21 mouse cellular contexts compared by ENCODE assay signal in the genomic region with DNA sequence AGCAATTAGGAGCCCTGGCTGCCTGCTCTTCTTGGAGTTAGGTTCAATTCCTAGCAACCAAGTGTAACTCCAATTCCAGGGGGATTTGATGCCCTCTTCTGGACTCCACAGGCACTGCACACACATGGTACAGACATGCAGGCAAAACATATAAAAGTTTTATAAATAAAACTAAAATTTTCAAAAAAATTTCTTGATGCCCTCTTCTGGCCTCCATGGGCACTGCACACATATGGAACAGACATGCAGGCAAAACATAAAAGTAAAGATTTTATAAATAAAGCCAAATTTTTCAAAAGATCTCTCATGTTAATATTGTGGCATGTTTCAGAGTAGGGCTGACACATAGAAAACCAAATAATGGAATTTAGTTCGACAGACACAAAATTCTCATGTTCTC. TPM values are rescaled to one million over a fixed set of nuclear protein-coding genes. Genes with fewer than 3 reads are reported as not detected.
DNase-seq lines count a peak whose midpoint lies in the region; TF ChIP-seq lines count a peak whose summit lies in the region.
"Had no signal": no experiment of that assay in that cellular context is flagged by ENCODE, and none has a peak within 500 bp of the region (broad histone marks: within the 10 kb centered on the region; RNA-seq: fewer than 3 reads in every experiment).

No protein-coding gene starts in this region.

- TF ChIP-seq RAD21 in MEL (IDR thresholded peaks at IDR 0.05; ENCODE audit: low read depth, low read length): no peak; the same call in 1 of the 2 replicates

- H3K4me3 ChIP-seq in gastrocnemius, adult 2 months: no peak overlapping the region
- no peak overlapping the region for H3K4me3 ChIP-seq in layer of hippocampus, adult 2 months
- no peak overlapping the region for H3K4me3 ChIP-seq in MEL (ENCODE audit: control insufficient read depth in 1 of 2, insufficient read depth in 1 of 2, low read depth in 2 of 2, low read length in 2 of 2)
- H3K4me3 ChIP-seq: embryonic facial prominence, embryonic 15.5 days; erythroblast, embryonic 14.5 days; forebrain, embryonic 10.5 days; heart, embryonic 13.5 days; hindbrain, embryonic 13.5 days had no signal

- intact Hi-C loops in gastrocnemius, adult 2 months (cut with DNase I): no loop called here

- H3K36me3 ChIP-seq in MEL (ENCODE audit: control insufficient read depth in 1 of 2, insufficient read depth in 2 of 2, low read length in 2 of 2): peaks cover 5 to 13% of the 10 kb centered on the region in 2 experiments

- no peaks in the 10 kb centered on the region; a peak in 2 of 4 replicates for H3K4me1 ChIP-seq in MEL (ENCODE audit: control insufficient read depth in 1 of 2, insufficient read depth in 2 of 2, low read length in 2 of 2)
- H3K4me1 ChIP-seq: embryonic facial prominence, embryonic 15.5 days had no signal

- no peak overlapping the region for H3K27ac ChIP-seq in gastrocnemius, adult 2 months
- H3K27ac ChIP-seq in layer of hippocampus, adult 2 months: no peak overlapping the region
- no peak overlapping the region for H3K27ac ChIP-seq in MEL (ENCODE audit: control insufficient read depth, low read depth, low read length)
- H3K27ac ChIP-seq: embryonic facial prominence, embryonic 15.5 days; forebrain, embryonic 10.5 days; heart, embryonic 13.5 days; hindbrain, embryonic 13.5 days; hindbrain, postnatal 0 days had no signal

- TF ChIP-seq EP300 in MEL (IDR thresholded peaks at IDR 0.05; ENCODE audit: low read depth in 1 of 2, low read length in 2 of 2): no peak

- TF ChIP-seq CTCF in gastrocnemius, adult 2 months (IDR thresholded peaks at IDR 0.05): peak; percentile 37
- peak; percentile 63 for TF ChIP-seq CTCF in layer of hippocampus, adult 2 months (conservative IDR thresholded peaks at IDR 0.05)
- TF ChIP-seq CTCF in MEL (IDR thresholded peaks at IDR 0.05 in 2 of 3, conservative IDR thresholded peaks at IDR 0.05 in 1 of 3; ENCODE audit: control insufficient read depth in 1 of 3, insufficient read depth in 1 of 3, low read depth in 2 of 3, low read length in 3 of 3, poor library complexity in 1 of 3, severe bottlenecking in 1 of 3): no peak

- no peak for DNase-seq in gastrocnemius, adult 2 months
- no peak for DNase-seq in gastrocnemius, postnatal 10 days
- no peak for DNase-seq in layer of hippocampus, adult 2 months (ENCODE audit: low spot score in 2 of 2)
- DNase-seq in layer of hippocampus, adult 8-10 months (ENCODE audit: low spot score in 2 of 2): no peak
- DNase-seq in A20 (ENCODE audit: low read depth, low spot score) (peak; percentile 21), MEL (ENCODE audit: low read depth, low spot score) (peak; percentile 40)
- DNase-seq in urinary bladder, postnatal 10 days (ENCODE audit: low spot score): no peak
- DNase-seq in Muller cell, postnatal 12 days (ENCODE audit: inconsistent ontology term): no peak
- DNase-seq: adrenal gland, adult 2 months; adrenal gland, postnatal 36 days; cerebellum, adult 11 months; cerebellum, adult 8-10 months; embryo, embryonic 11 days; heart, postnatal 36 days; kidney, adult 8-10 months had no signal

- H3K9ac ChIP-seq in MEL (ENCODE audit: control insufficient read depth, low read depth, low read length, poor library complexity, severe bottlenecking): no peak overlapping the region
- H3K9ac ChIP-seq: embryonic facial prominence, embryonic 15.5 days; heart, embryonic 13.5 days; hindbrain, embryonic 13.5 days had no signal

- TF ChIP-seq POLR2A in MEL (IDR thresholded peaks at IDR 0.05; ENCODE audit: control insufficient read depth in 1 of 2, insufficient read depth in 1 of 2, low read depth in 1 of 2, low read length in 2 of 2, poor library complexity in 1 of 2): no peak

- H3K79me2 ChIP-seq in MEL (ENCODE audit: control insufficient read depth, insufficient read depth, low read length, poor library complexity): peaks cover 10% of the 10 kb centered on the region

- H3K27me3 ChIP-seq in MEL (ENCODE audit: control insufficient read depth in 1 of 2, insufficient read depth in 2 of 2, low read length in 2 of 2): no peaks in the 10 kb centered on the region
- H3K27me3 ChIP-seq: embryonic facial prominence, embryonic 15.5 days; heart, embryonic 13.5 days; hindbrain, embryonic 13.5 days had no signal

- H3K9me3 ChIP-seq in MEL (replicated peaks; ENCODE audit: insufficient read depth, low read length): no peaks in the 10 kb centered on the region

TF ChIP-seq in MEL, 35 proteins besides CTCF, POLR2A, EP300 and RAD21:
- no peak for TF ChIP-seq RCOR1 (IDR thresholded peaks at IDR 0.05; ENCODE audit: low read depth, low read length)
- no peak for TF ChIP-seq CHD1 (IDR thresholded peaks at IDR 0.05; ENCODE audit: low read depth, low read length)
- no peak for TF ChIP-seq MYC (IDR thresholded peaks at IDR 0.05; ENCODE audit: low read depth, low read length)
- no peak for TF ChIP-seq HCFC1 (IDR thresholded peaks at IDR 0.05; ENCODE audit: low read depth, low read length)
- no peak for TF ChIP-seq ELF1 (IDR thresholded peaks at IDR 0.05; ENCODE audit: low read depth, low read length)
- no peak for TF ChIP-seq KAT2A (conservative IDR thresholded peaks at IDR 0.05; ENCODE audit: low read depth, low read length)
- TF ChIP-seq JUND (IDR thresholded peaks at IDR 0.05; ENCODE audit: low read depth, low read length): no peak
- TF ChIP-seq ZC3H11A (IDR thresholded peaks at IDR 0.05; ENCODE audit: low read depth, low read length): no peak
- no peak for TF ChIP-seq SIN3A (IDR thresholded peaks at IDR 0.05; ENCODE audit: low read length)
- no peak for TF ChIP-seq GATA1 (IDR thresholded peaks at IDR 0.05; ENCODE audit: low read depth, low read length)
- TF ChIP-seq ZMIZ1 (IDR thresholded peaks at IDR 0.05; ENCODE audit: low read depth, low read length): no peak
- no peak for TF ChIP-seq ZNF384 (IDR thresholded peaks at IDR 0.05; ENCODE audit: low read depth, low read length)
- no peak for TF ChIP-seq GABPA (IDR thresholded peaks at IDR 0.05; ENCODE audit: low read depth, low read length)
- no peak for TF ChIP-seq SMC3 (IDR thresholded peaks at IDR 0.05; ENCODE audit: low read depth, low read length)
- TF ChIP-seq USF1 (IDR thresholded peaks at IDR 0.05; ENCODE audit: low read depth, low read length): no peak
- TF ChIP-seq NRF1 (IDR thresholded peaks at IDR 0.05; ENCODE audit: insufficient read depth, low read depth, low read length, poor library complexity, severe bottlenecking): no peak

RNA-seq across cellular contexts. Expression of a gene that starts 25.2 kb away (rescaled TPM):
- 10 to 100 TPM; 26.8 to 27.1 TPM for total RNA-seq in gastrocnemius, adult 2 months (2021)
- total RNA-seq in gastrocnemius, postnatal 10 days (2021): 10 to 100 TPM; 35.7 to 41.2 TPM
- total RNA-seq in layer of hippocampus, adult 2 months (2021): 100 to 1,000 TPM; 142 to 155 TPM
- 100 to 1,000 TPM; 134 to 163 (median 150) TPM for total RNA-seq in layer of hippocampus, adult 8-10 months (2022)
- total RNA-seq in MEL (2012; rRNA removed): 11.2 and 13.3 TPM in 2 replicates
- 10 to 100 TPM; 16.9 to 41.7 TPM for polyA plus RNA-seq in MEL (2012; ENCODE audit: insufficient read depth in 1 of 2, insufficient read length in 2 of 2, low read depth in 1 of 2, low replicate concordance in 2 of 2, missing spikeins in 1 of 2)

Comparison
In these comparisons a context has a peak if more than half of its experiments do, and no peak if none do; other contexts are left out.
1. DNase-seq: peak in A20 (single experiment) and MEL (single experiment); none in gastrocnemius, adult 2 months (single experiment), gastrocnemius, postnatal 10 days (single experiment), layer of hippocampus, adult 2 months (0 of 2), layer of hippocampus, adult 8-10 months (0 of 2), urinary bladder, postnatal 10 days (single experiment) and Muller cell, postnatal 12 days (single experiment).
2. CTCF ChIP-seq: peak in gastrocnemius, adult 2 months (single experiment) and layer of hippocampus, adult 2 months (single experiment); none in MEL (0 of 3).